Mouse (Mus musculus) left cerebral cortex, postnatal 36 days (tissue): ENCODE results near the gene Polr1a. TPM values are rescaled to one million over a fixed set of nuclear protein-coding genes. Genes with fewer than 3 reads are reported as not detected.
A peak's percentile ranks its signal among the peaks of the same experiment; 100 is the strongest.

Source experiments
- DNase-seq, 2 experiments: peaks; one replicate each; pipeline ENCODE4 v3.0.0; 2021 to 2022; ENCODE audit warnings: low spot score in 2 of 2, mixed read lengths in 1 of 2
- intact Hi-C: fragments of 180-260 bp; cut with DNase I; formaldehyde crosslinking; loops from one replicate; pipeline ENCODE4 v1.15.1; 2025
- total RNA-seq, 2 experiments: library from RNA; stranded (reverse); gene quantifications; 2 replicates each; pipeline ENCODE4 v1.2.3; 2021

Gene Polr1a
- total RNA-seq, 2 experiments from 2014 or later: 27.0 to 33.3 TPM

DNA sequence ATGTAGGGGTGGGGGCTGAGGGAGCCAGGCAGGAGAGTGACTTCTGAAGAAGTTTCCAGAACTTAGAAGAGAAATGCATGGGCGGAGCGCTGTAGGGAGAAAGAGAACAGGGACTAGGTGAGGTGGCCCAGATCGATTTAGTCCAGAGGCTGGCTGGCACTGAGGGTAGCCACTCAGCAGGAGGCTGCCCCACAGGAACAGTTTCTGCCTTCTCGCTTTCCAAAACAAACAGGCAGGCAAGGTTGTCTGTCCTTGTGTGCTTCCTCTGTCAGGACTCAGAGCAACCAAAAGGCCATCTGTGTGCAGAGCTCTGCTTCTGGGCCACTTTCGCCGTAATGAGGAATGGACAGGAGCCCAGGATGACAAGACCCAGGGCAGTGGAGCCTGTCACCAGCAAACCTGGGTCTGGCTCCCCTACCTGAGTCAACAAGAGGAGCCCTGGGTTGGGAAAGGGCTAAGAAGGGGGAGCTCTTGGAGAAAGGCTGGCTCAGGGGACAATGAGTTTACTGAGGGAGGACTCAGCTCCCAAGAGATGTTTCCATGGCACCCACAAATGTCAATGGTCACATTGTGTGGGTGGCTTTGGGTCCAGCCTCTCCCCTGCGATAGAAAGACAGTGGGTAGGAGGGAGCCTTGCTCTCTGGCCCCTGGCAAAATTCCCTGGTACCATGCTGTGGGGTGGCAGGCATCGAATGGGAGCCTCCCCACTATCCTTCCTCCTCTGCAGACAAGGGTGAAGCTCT is 82.5 kb downstream of the Polr1a start:
- no peak for DNase-seq
- intact Hi-C loops: no loop called here

DNA sequence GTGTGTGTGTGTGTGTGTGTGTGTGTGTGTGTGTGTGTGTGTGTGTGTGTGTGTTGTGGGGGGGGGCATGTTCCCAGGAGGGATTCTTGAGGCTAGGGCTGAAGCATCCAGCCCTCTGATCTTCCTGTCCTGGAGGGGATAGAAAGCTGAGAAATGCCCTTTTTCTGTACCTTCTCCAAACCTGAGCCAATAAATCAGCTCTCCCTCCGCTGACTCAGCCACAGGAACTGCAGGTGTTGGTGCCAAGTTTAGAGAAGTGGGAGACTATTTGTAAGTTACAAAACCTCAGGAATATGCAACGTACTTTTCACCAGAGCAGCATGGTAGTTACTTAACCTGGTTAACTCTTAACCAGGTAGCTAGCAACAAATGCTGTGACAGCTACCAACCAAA is 83.1 kb downstream of the Polr1a start:
- no peak for DNase-seq
- intact Hi-C loops: no loop called here

GRCm38 (mm10) chr6:71994004-71994403 is 85.2 kb downstream of the Polr1a start:
- intact Hi-C loops: no loop called here
- DNase-seq: no peak

DNA sequence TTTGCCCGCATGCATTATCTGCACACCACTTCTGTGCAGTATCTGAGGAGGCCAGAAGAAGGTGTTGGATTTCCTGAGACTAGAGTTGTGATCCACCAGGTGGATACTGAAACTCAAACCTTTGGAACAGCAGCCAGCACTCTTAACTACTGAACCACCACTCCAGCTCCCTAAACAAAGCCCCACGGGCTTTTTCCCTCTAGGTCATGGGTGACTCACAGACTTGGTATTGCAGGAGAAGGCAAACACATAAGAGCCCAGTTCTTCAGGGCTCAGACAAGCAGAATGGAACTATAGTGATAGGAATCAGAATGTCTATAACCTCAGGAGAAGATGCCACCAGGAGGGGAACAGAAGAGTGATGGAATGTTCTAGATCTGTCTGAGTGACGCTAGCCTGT is 86.2 kb downstream of the Polr1a start:
- intact Hi-C loops: no loop called here
- no peak for DNase-seq

DNA sequence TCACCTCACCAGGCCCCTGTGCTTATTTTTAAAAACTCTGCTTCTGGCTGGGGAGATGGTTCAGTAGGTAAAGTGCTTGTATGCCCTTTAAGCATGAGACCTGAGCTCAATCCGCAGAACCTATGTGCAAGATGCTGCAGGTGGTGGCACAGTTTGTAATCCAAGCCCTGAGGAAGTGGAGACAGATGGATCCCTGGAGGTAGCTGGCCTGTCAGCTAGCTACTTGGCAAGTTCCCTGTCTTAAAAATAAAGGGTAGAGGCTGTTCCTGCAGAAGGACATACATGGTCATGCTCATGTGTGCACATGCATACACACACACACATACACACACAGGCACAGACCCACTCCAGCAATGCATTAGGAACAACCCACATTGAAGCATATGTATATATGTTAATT is 88.4 kb downstream of the Polr1a start:
- intact Hi-C loops: no loop called here
- DNase-seq: no peak

GRCm38 (mm10) chr6:71999917-72000512 is 91.2 kb downstream of the Polr1a start:
- intact Hi-C loops: loop anchor here (2.0 kb wide), 1 partner anchor 59 kb away; no protein-coding TSS in a partner anchor

DNA sequence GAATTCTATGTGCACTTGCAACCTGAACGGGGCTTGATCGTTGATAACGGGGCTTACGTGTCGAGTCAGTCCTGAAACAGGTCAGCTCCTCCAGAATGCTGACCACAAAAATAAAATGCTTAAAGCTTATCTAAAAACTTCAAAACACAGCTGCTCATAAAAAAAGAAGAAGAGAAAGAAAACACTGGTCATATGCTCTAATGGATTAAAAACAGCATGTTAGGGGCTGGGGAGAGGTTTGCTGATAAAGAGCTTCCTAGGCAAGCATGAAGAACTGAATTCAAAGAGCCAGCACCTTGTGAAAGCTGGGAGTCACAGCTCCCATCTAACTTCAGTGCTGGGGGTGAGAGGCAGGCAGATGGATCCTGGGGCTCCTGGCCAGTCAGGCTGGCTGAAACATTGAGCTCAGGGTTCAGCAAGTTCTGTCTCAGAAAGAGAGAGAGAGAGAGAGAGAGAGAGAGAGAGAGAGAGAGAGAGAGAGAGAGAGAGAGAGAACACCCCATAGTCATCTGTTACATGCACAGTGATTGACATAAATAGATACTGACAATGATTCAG is 92.4 kb downstream of the Polr1a start:
- intact Hi-C loops: loop anchor here (2.0 kb wide), 1 partner anchor 58 kb away; no protein-coding TSS in a partner anchor

More at GRCm38 (mm10) chr6:71999917-72000512, 91.2 kb downstream of the Polr1a start:
- DNase-seq: no peak

DNA sequence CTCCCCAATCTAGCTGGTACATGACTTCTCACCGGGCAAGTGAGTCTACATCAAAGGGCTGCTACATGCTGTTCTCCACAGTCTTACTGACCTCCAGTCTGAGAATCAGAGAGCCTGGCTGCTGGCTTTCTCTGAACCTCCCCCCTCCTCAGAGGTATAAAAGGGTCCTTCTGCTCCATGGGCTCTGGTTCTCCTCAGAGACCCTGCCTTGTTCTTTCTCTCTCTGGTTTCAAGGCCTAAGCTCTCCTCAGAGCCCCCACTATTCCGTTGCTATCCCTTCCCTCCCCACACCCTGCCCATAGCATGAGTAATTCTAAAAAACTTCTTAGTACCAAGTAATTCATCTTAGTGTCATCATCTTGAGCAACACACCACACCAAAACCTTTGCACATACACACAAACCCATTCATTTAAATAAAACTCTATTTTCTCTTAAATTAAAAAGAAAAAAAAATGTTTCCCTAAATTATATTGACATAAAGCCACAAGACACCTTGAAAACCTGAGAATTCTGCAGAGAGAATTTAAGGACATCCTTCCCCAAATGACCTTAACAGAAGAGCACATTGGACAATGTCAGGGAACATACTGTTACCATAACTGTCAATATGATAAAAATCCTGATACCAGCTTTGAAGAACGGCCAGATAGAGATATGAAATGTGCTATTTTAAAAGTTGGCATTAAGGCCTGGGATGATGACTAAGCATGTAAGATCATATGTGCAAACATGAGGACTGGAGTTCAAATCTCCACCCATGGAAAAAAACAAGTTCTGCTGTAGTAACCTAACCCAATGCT is 98.8 kb downstream of the Polr1a start:
- no peak for DNase-seq
- intact Hi-C loops: no loop called here

More for the DNA sequence above, 92.4 kb downstream of the Polr1a start:
- DNase-seq: no peak

DNA sequence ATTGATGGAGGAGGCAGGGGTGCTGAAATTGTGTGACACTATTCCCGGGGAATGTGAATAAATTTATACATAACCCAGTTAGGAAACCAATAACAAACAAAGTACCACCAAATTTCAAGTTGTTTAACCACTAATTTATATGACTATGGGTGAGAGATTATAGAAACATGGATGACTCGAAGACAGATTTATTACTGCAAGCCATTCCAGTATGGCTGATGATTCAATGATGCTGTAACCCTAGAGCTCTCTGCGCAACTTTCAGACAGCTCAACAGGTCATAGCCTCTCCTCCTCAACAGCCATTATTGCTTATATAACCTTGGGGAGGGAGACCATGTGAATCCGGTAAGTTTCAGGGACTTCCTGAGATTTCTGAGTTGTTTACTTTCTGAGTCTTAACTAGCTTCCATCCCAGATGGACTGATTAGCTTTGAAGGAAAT is 99.4 kb downstream of the Polr1a start:
- intact Hi-C loops: no loop called here
- DNase-seq: no peak

- DNase-seq: no peak
- intact Hi-C loops: no loop called here
Measured at GRCm38 (mm10) chr6:72009454-72009853, 100.6 kb downstream of the Polr1a start.

- DNase-seq: peak in 1 of 2 experiments; percentile 25
Measured at GRCm38 (mm10) chr6:72014033-72014432, 105.2 kb downstream of the Polr1a start.

DNA sequence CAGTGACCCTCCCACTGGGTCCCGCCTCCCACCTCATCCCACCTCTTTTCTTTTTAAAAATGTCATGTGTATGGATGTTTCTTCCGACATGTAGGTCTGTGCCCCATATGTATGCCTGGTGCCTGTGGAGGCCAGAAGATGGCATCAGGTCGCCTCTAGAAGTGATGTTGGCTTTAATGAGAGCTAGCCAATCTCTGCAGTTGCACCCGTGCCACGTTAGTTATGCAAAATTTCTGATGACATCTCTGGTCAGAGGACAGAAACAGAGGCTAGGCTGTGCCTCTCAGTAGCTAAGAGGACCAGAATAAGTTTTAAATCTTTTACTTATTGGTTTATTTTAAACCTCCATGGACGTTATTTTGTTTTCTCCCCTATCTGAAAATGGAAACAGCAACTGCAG is 109.2 kb downstream of the Polr1a start:
- intact Hi-C loops: no loop called here
- DNase-seq: no peak

More at GRCm38 (mm10) chr6:72014033-72014432, 105.2 kb downstream of the Polr1a start:
- intact Hi-C loops: no loop called here

DNA sequence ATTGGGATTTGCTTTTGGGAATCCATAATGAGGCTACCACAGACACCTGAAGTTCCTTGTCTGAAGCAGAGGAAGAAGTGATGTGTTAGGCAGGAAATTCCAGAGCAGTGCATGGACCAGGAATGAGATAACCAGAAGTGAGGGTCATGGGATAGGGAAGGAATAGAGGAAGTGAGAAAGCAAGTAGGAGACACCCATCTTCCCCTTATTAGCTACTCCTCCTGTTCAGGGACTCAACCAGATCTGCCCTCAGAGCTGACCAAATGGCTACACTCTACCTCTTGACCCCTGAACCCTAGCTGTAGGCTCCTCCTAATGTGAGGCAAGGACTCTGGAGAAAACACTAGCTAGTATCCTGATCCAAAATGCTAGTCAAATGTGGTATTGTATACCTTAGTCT is 116.6 kb downstream of the Polr1a start:
- DNase-seq: no peak
- intact Hi-C loops: no loop called here

DNA sequence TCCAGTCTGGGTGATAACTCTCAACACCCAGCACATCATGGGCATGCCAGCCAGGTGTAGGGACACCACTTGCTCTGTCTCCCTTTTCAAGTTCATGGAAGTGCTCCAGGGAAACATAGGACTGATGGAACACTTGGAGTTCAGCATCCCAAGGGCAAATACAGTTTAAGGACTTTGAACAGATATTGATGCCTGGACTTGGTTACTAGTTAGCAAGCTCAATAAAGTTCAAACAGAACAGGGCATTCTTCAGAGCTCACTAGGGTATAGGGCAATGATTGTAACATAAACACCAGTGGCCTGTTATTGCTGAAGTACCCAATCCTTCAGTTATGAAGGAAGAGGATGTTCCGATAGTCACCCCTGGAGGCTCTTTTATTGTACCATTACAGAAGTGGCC is 119.2 kb downstream of the Polr1a start:
- intact Hi-C loops: no loop called here
- no peak for DNase-seq

DNA sequence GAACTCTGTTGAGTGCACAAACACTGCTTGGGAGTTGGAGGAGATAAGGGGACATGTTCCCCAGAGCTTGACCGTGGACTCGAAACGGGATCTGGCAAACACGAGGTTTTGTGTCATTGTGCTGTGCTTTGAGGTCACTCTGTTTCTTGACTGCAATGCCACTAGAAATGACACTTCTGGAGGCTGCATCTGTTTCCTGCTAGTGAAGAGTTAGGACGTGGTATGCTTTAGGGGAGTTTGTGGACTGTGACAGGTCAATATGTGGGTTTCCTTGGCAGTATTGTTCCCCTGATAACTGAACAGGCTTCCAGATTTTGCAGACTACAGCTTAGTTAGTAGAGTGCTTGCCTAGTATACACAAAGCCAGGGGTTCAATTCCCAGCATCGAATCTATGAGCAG is 120.8 kb downstream of the Polr1a start:
- DNase-seq: no peak
- intact Hi-C loops: no loop called here

Other genes starting within 250 kb of the Polr1a start
- 10 to 100 TPM; 86.9 to 94.9 TPM for gene Reep1, start 201.5 kb upstream of the Polr1a start, total RNA-seq
- gene Mrpl35, start 82.1 kb upstream of the Polr1a start, total RNA-seq: 10 to 100 TPM; 26.4 to 29.1 TPM
- 100 to 1,000 TPM; 142 to 143 TPM for gene Immt, start 77.7 kb upstream of the Polr1a start, total RNA-seq
- 10 to 100 TPM; 62.2 to 76.6 TPM for gene Ptcd3, start 303 bp upstream of the Polr1a start, total RNA-seq
- 100 to 1,000 TPM; 151 to 177 TPM for gene St3gal5, start 188.5 kb downstream of the Polr1a start, total RNA-seq